ENCODE assay signal across 27 mouse cellular contexts in the genomic region with DNA sequence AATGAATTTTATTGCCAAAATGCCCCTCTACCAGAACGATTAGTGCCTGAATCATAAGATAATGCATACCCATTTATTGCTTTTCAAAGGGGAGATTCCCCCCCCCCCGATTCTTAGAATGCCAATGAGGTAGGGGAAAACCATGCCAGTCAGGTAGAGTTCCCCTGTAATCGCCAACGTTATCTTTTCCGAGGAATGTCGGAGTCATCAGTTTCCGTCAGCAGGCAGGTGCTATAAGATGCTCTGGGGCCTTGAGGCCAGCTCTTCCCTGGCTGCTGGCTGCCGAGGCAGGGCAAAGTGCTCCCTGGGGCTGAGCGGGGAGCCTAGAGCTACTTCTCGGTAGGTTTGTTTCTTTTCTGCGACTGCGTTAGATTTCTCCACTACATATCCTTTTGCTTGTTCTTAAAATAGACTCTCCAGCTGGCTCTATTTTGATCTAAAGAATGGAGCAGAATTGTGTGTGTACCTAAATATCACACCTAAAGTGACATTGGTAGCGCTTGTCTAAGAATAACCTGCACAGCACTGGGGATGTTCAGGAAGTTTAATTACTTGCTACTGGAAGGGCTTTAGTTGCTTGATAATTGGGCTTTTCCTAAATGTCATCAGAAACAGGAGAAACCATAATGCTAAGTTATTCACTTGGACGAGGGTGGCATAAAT. TPM values are rescaled to one million over a fixed set of nuclear protein-coding genes. Genes with fewer than 3 reads are reported as not detected.
A peak's percentile ranks its signal among the peaks of the same experiment; 100 is the strongest.
DNase-seq lines count a peak whose midpoint lies in the region; ATAC-seq and TF ChIP-seq lines count a peak whose summit lies in the region.
"Had no signal": no experiment of that assay in that cellular context is flagged by ENCODE, and none has a peak within 500 bp of the region (broad histone marks: within the 10 kb centered on the region; RNA-seq: fewer than 3 reads in every experiment).

No protein-coding gene starts in this region.

- 47% methylated on average over 14 of the region's 14 CpGs for WGBS in heart, embryonic 14.5 days
- WGBS in midbrain, postnatal 0 days = 77% methylated on average over 14 of the region's 14 CpGs

- no peaks in the 10 kb centered on the region for H3K9me3 ChIP-seq in heart, embryonic 14.5 days (ENCODE audit: control insufficient read depth, low read length)
- H3K9me3 ChIP-seq in midbrain, postnatal 0 days (ENCODE audit: low read length) = no peaks in the 10 kb centered on the region
- H3K9me3 ChIP-seq: embryonic facial prominence, embryonic 15.5 days; liver, embryonic 13.5 days; midbrain, embryonic 12.5 days had no signal

- H3K27ac ChIP-seq in heart, embryonic 14.5 days (replicated peaks in 1 of 2; ENCODE audit: control insufficient read depth in 1 of 2, insufficient read depth in 1 of 2, low read depth in 2 of 2, low read length in 2 of 2) = no peak overlapping the region; a peak in 1 of 4 replicates
- H3K27ac ChIP-seq in midbrain, postnatal 0 days (ENCODE audit: low read depth, low read length) = no peak overlapping the region
- H3K27ac ChIP-seq: embryonic facial prominence, embryonic 15.5 days; hindbrain, embryonic 14.5 days; liver, embryonic 13.5 days; midbrain, embryonic 12.5 days had no signal

- DNase-seq in heart, postnatal 10 days = no peak
- peak; percentile 6 to 62 for DNase-seq in left cerebral cortex, postnatal 25 days (ENCODE audit: low spot score in 2 of 2)
- no peak for DNase-seq in left cerebral cortex, postnatal 10 days (ENCODE audit: extremely low spot score in 1 of 2, low spot score in 2 of 2)
- DNase-seq in brain, embryonic 14.5 days (ENCODE audit: low read depth) = peak; percentile 4
- no peak for DNase-seq in lung, postnatal 36 days
- no peak for DNase-seq in midbrain, postnatal 0 days (ENCODE audit: low spot score)
- DNase-seq: adrenal gland, postnatal 10 days; cerebellum, adult 9-10 months; gastrocnemius, postnatal 10 days; heart, postnatal 4 days; kidney, adult 9 months; kidney, postnatal 25 days; liver, embryonic 13.5 days; lung, adult 2 months; lung, postnatal 14 days; right cerebral cortex, postnatal 25 days; thymus, postnatal 25 days had no signal

- ATAC-seq in heart, embryonic 14.5 days (ENCODE audit: insufficient number of reproducible peaks, insufficient read depth, low FRiP score, low read depth) = no peak
- no peak for ATAC-seq in midbrain, postnatal 0 days (ENCODE audit: low FRiP score)
- ATAC-seq: forebrain, embryonic 14.5 days had no signal

- no peak overlapping the region for H3K4me3 ChIP-seq in heart, embryonic 14.5 days (ENCODE audit: control insufficient read depth in 1 of 2, insufficient read depth in 1 of 2, low read depth in 1 of 2, low read length in 2 of 2)
- no peak overlapping the region for H3K4me3 ChIP-seq in midbrain, postnatal 0 days (ENCODE audit: low read depth, low read length)
- H3K4me3 ChIP-seq: embryonic facial prominence, embryonic 15.5 days; heart, embryonic 12.5 days; liver, embryonic 13.5 days; midbrain, embryonic 12.5 days had no signal

- H3K4me1 ChIP-seq in heart, embryonic 14.5 days (ENCODE audit: control insufficient read depth in 2 of 2, insufficient read depth in 2 of 2, low read length in 2 of 2) = peaks cover 12 to 14% of the 10 kb centered on the region in 2 experiments
- no peaks in the 10 kb centered on the region; the same call in 1 of the 2 replicates for H3K4me1 ChIP-seq in midbrain, postnatal 0 days (ENCODE audit: insufficient read depth, low read length)
- H3K4me1 ChIP-seq: liver, embryonic 13.5 days; midbrain, embryonic 12.5 days had no signal

- no peaks in the 10 kb centered on the region for H3K27me3 ChIP-seq in heart, embryonic 14.5 days (ENCODE audit: control insufficient read depth, insufficient read depth, low read length)
- H3K27me3 ChIP-seq in midbrain, postnatal 0 days (ENCODE audit: insufficient read depth, low read length) = no peaks in the 10 kb centered on the region
- H3K27me3 ChIP-seq: embryonic facial prominence, embryonic 15.5 days; heart, embryonic 12.5 days; liver, embryonic 13.5 days; midbrain, embryonic 12.5 days had no signal

- peak overlapping the region; percentile 31 for H3K4me2 ChIP-seq in heart, embryonic 14.5 days (ENCODE audit: low read length)
- H3K4me2 ChIP-seq in midbrain, postnatal 0 days (ENCODE audit: low read depth, low read length, poor library complexity, severe bottlenecking) = no peak overlapping the region
- H3K4me2 ChIP-seq: embryonic facial prominence, embryonic 15.5 days; heart, embryonic 12.5 days; hindbrain, embryonic 14.5 days; liver, embryonic 13.5 days; midbrain, embryonic 12.5 days had no signal

- no peak for TF ChIP-seq POLR2A in brain, embryonic 14.5 days (IDR thresholded peaks at IDR 0.05; ENCODE audit: borderline replicate concordance, extremely low read depth, insufficient read depth, insufficient read length, poor library complexity, severe bottlenecking)

- intact Hi-C loops in heart, postnatal 10 days (cut with DNase I) = no loop called here
- intact Hi-C loops in left cerebral cortex, postnatal 25 days (cut with DNase I) = no loop called here
- intact Hi-C loops in left cerebral cortex, postnatal 10 days (cut with DNase I) = no loop called here

- TF ChIP-seq CTCF in brain, embryonic 14.5 days (IDR thresholded peaks at IDR 0.05; ENCODE audit: borderline replicate concordance, extremely low read depth, insufficient read depth, insufficient read length) = no peak
- no peak for TF ChIP-seq CTCF in midbrain, postnatal 0 days (IDR thresholded peaks at IDR 0.05)

- H3K36me3 ChIP-seq in heart, embryonic 14.5 days (ENCODE audit: control insufficient read depth, insufficient read depth, low read length) = no peaks in the 10 kb centered on the region
- no peaks in the 10 kb centered on the region for H3K36me3 ChIP-seq in midbrain, postnatal 0 days (ENCODE audit: insufficient read depth, low read length)
- H3K36me3 ChIP-seq: embryonic facial prominence, embryonic 15.5 days; heart, embryonic 12.5 days; liver, embryonic 13.5 days; midbrain, embryonic 12.5 days had no signal

- H3K9ac ChIP-seq in heart, embryonic 14.5 days (ENCODE audit: low read length) = no peak overlapping the region
- H3K9ac ChIP-seq in midbrain, postnatal 0 days (replicated peaks; ENCODE audit: low read length, poor library complexity, severe bottlenecking) = no peak overlapping the region
- H3K9ac ChIP-seq: embryonic facial prominence, embryonic 15.5 days; heart, embryonic 12.5 days; hindbrain, embryonic 14.5 days; liver, embryonic 13.5 days; midbrain, embryonic 12.5 days had no signal

RNA-seq across cellular contexts. Expression of a gene that starts 35.6 kb away (rescaled TPM):
- polyA plus RNA-seq in heart, embryonic 14.5 days (2014; fragmentation: Nextera tagmentation; extraction: Ambion mirVana) = 1.9 and 3.3 TPM in 2 replicates
- total RNA-seq in heart, postnatal 10 days (2021) = 1 to 10 TPM; 2.3 to 3.6 TPM
- total RNA-seq in left cerebral cortex, postnatal 25 days (2021) = under 1 TPM in 1 of 2 experiments, not detected in 1; 0.16 TPM
- under 1 TPM; 0.15 to 0.22 TPM for total RNA-seq in left cerebral cortex, postnatal 10 days (2021)
- 0.21 and 0.22 TPM in 2 replicates for polyA plus RNA-seq in brain, embryonic 14.5 days (2012; rRNA removed)
- 0.09 TPM in 1 of 2 replicates, not detected in the other for total RNA-seq in midbrain, postnatal 0 days (2014; rRNA removed)
- 0.04 and 0.06 TPM in 2 replicates for polyA plus RNA-seq in midbrain, postnatal 0 days (2015; fragmentation: Nextera tagmentation; extraction: Ambion mirVana)
- total RNA-seq: granulocyte monocyte progenitor cell, adult 5-6 weeks; megakaryocyte, adult 5-6 weeks; monocyte, adult 5-6 weeks; neutrophil, adult 5-6 weeks had no signal

Comparison
In these comparisons a context has a peak if more than half of its experiments do, and no peak if none do; other contexts are left out.
1. DNase-seq: peak in left cerebral cortex, postnatal 25 days (2 of 2) and brain, embryonic 14.5 days (single experiment); none in heart, postnatal 10 days (0 of 2), left cerebral cortex, postnatal 10 days (0 of 2), lung, postnatal 36 days (single experiment) and midbrain, postnatal 0 days (single experiment).